Mouse (Mus musculus) neural tube, embryonic 13.5 days (tissue): Measurements from ENCODE around the gene Sft2d2. TPM values are rescaled to one million over a fixed set of nuclear protein-coding genes. Genes with fewer than 3 reads are reported as not detected.

Experiments used
- ATAC-seq: fragments of 200-750 bp; cut with Nextera tagmentation; 2 replicates; pipeline ENCODE4 v1.8.0; 2017; ENCODE audit warnings: low read depth, mild to moderate bottlenecking, moderate TSS enrichment, moderate library complexity
- H3K27ac ChIP-seq: fragments of 300-500 bp; sonication (generic); replicated peaks from 2 replicates; pipeline ENCODE4 v1.5.1; 2015; ENCODE audit warnings: moderate library complexity, mild to moderate bottlenecking, inconsistent platforms
- H3K27me3 ChIP-seq: fragments of 300-500 bp; sonication (generic); 2 replicates; pipeline ENCODE4 v1.6.1; 2015; ENCODE audit warnings: mild to moderate bottlenecking, inconsistent platforms
- H3K36me3 ChIP-seq: fragments of 300-500 bp; sonication (generic); 2 replicates; pipeline ENCODE4 v1.6.1; 2015; ENCODE audit warnings: mild to moderate bottlenecking, inconsistent platforms
- H3K4me1 ChIP-seq: fragments of 300-500 bp; sonication (generic); replicated peaks from 2 replicates; pipeline ENCODE4 v1.6.1; 2015; ENCODE audit warnings: inconsistent platforms
- H3K4me2 ChIP-seq: fragments of 300-500 bp; sonication (generic); 2 replicates; pipeline ENCODE4 v1.6.1; 2015; ENCODE audit warnings: inconsistent platforms, mild to moderate bottlenecking, moderate library complexity
- H3K4me3 ChIP-seq: fragments of 300-500 bp; sonication (generic); 2 replicates; pipeline ENCODE4 v1.5.1; 2015; ENCODE audit warnings: mild to moderate bottlenecking, inconsistent platforms
- H3K9ac ChIP-seq: fragments of 300-500 bp; sonication (generic); 2 replicates; pipeline ENCODE4 v1.6.1; 2015; ENCODE audit warnings: moderate library complexity, mild to moderate bottlenecking, inconsistent platforms
- H3K9me3 ChIP-seq: fragments of 300-500 bp; sonication (generic); 2 replicates; pipeline ENCODE4 v1.6.1; 2016; ENCODE audit warnings: inconsistent platforms
- WGBS: fragments of 180-500 bp; shearing (Covaris S2); methylation state at CpG from one replicate; pipeline ENCODE4 v1.1.7; 2015; 5-methylcytosine and 5-hydroxymethylcytosine counted together
- polyA plus RNA-seq: library from polyadenylated mRNA; unstranded; fragments of >200 nt; fragmentation: Nextera tagmentation; extraction: Ambion mirVana; gene quantifications from 2 replicates; pipeline ENCODE4 v1.2.1, GENCODE M21; 2015

Gene Sft2d2
- 5.7 and 6.3 TPM in 2 replicates for polyA plus RNA-seq

GRCm38 (mm10) chr1:165193880-165194661, at the start of gene Sft2d2:
Sft2d2 (minus strand) TSS chr1:165194438.
- ATAC-seq = peak; percentile 80
- Histone ChIP-seq H3K4me3 (peak within 1 kb of the TSS; percentile 74), H3K4me1 (peaks cover 26% of the 10 kb centered on the region), H3K27me3 (peaks cover 26% of the 10 kb centered on the region), H3K9me3 (no peaks in the 10 kb centered on the region), H3K36me3 (no peaks in the 10 kb centered on the region), H3K4me2 (peak within 1 kb of the TSS; percentile 98), H3K9ac (peak within 1 kb of the TSS; percentile 73), H3K27ac (peak within 1 kb of the TSS; percentile 42; the same call in 1 of the 2 replicates)
- WGBS = under 1% methylated on average over 69 of the region's 69 CpGs

- H3K36me3 ChIP-seq = no peaks in the 10 kb centered on the region
- WGBS = under 1% methylated on average over 76 of the region's 76 CpGs
- peak within 1 kb of the TSS; percentile 89 for H3K9ac ChIP-seq
- H3K9me3 ChIP-seq = no peaks in the 10 kb centered on the region
- peak; percentile 100 for ATAC-seq
- H3K4me1 ChIP-seq = peaks cover 28% of the 10 kb centered on the region
- peak within 1 kb of the TSS; percentile 91 for H3K4me3 ChIP-seq
- peak within 1 kb of the TSS; percentile 92 for H3K27ac ChIP-seq
- peak within 1 kb of the TSS; percentile 80 for H3K4me2 ChIP-seq
- no peaks in the 10 kb centered on the region for H3K27me3 ChIP-seq
These were observed 42.4 kb upstream of the Sft2d2 start, which contains the start of gene Tiprl for GRCm38 (mm10) chr1:165236321-165237298. Tiprl (minus strand) TSS chr1:165236996.

DNA sequence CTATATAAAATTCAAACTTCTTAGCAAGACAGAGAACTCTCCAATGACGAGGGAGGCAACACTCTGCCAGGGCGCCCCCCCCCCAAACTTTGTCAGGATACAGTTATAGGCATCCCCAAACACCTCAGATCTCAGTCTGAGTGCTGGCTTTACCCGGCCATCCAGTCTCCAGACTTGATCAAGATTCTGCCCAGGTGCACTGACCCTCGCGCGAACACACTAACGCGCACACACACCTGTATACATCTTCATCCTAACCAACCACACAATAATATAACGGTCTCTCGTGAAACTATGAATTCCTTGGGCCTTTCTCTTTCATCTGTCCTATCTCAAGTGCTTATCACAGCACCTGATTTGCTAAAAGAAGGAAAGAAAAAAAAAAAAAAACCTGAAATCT, 41.6 kb upstream of the Sft2d2 start:
- Histone ChIP-seq H3K4me2 (peak overlapping the region; percentile 80), H3K9me3 (no peaks in the 10 kb centered on the region), H3K9ac (peak overlapping the region; percentile 89), H3K36me3 (no peaks in the 10 kb centered on the region), H3K4me1 (peaks cover 28% of the 10 kb centered on the region), H3K27me3 (no peaks in the 10 kb centered on the region), H3K27ac (peak overlapping the region; percentile 92), H3K4me3 (peak overlapping the region; percentile 91)
- 18% methylated on average over 10 of the region's 10 CpGs for WGBS
- no peak for ATAC-seq

DNA sequence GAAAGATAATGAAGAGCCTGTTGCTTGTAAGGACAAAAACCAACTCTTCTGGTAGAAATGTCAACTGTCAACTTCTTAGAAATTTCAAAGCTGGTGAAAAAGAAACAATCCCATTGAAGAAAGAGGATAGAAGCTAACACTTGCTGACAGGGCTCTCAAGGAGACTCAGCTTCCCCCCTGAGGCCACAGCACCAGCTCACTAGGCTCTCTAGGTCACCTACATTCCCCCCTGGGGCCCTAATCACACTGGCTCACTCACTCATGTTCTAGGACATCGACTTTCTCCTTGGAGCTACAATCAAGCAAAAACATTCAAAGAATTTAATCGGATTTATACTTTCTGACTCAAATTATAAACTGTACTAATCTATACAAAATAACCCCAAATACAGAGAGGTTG, 39.6 kb upstream of the Sft2d2 start:
- Histone ChIP-seq H3K36me3 (no peaks in the 10 kb centered on the region), H3K4me2 (no peak overlapping the region), H3K27ac (no peak overlapping the region), H3K4me3 (no peak overlapping the region), H3K27me3 (no peaks in the 10 kb centered on the region), H3K9me3 (no peaks in the 10 kb centered on the region), H3K9ac (no peak overlapping the region), H3K4me1 (peaks cover 28% of the 10 kb centered on the region)
- 85% methylated on average over 2 of the region's 2 CpGs for WGBS
- ATAC-seq = no peak

GRCm38 (mm10) chr1:165230691-165231090, 36.5 kb upstream of the Sft2d2 start:
- Histone ChIP-seq H3K4me2 (no peak overlapping the region), H3K9me3 (no peaks in the 10 kb centered on the region), H3K4me1 (peaks cover 16% of the 10 kb centered on the region), H3K27me3 (no peaks in the 10 kb centered on the region), H3K36me3 (peaks cover 9% of the 10 kb centered on the region; the same call in 1 of the 2 replicates), H3K27ac (no peak overlapping the region), H3K9ac (no peak overlapping the region), H3K4me3 (no peak overlapping the region)
- WGBS = 93% methylated on average over 4 of the region's 4 CpGs
- no peak for ATAC-seq

DNA sequence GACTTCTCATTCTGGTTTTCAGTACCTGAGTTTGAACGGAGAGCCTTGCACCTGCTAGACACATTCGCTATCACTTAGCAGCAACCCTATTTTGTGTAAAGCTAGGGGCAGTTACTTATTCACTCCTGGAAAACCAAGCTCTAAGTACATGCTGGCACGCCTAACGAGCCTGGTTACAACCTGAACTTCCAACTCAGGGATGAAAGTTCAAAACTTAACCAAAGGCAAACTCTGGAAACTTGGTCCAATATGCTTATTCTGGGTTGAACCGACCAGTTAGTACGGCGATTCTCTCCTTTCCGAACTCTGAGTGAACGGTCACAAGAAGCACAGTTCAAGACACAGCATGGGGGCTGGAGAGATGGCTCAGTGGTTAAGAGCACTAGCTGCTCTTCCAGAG, 35.3 kb upstream of the Sft2d2 start:
- Histone ChIP-seq H3K4me1 (peaks cover 10% of the 10 kb centered on the region), H3K36me3 (peaks cover 19% of the 10 kb centered on the region; the same call in 1 of the 2 replicates), H3K27ac (no peak overlapping the region), H3K27me3 (no peaks in the 10 kb centered on the region), H3K9me3 (no peaks in the 10 kb centered on the region), H3K4me3 (no peak overlapping the region), H3K4me2 (no peak overlapping the region), H3K9ac (no peak overlapping the region)
- 96% methylated on average over 9 of the region's 9 CpGs for WGBS
- ATAC-seq = no peak

DNA sequence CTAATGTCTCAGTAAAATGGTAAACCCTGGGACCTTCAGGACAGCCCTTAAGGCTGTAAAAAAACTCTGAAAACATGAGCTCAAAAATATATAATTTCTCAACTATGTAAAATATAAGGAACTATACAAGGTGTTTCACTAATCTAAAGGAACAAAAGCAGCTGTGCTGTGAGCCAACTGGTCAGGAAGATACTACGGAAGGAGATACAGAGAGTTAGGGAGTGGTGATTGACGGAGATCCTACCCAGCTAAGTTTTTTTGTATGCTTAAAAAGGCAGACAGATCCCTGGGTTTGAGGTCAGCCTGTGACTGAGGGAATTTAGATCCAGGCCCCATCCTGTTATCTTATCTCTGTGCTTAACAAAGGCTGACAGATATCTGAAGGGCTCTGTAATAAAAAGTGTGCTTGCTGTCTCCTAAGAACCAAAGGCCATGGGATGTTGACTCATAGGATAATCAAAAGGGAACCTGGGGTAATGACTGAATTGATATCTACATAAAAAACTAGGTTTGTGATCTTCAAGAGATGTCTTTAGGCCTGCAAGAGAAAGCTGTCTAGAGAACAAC, 22.9 kb upstream of the Sft2d2 start:
- Histone ChIP-seq H3K4me2 (no peak overlapping the region), H3K4me1 (no peaks in the 10 kb centered on the region), H3K27me3 (no peaks in the 10 kb centered on the region), H3K9ac (no peak overlapping the region), H3K36me3 (peaks cover 76% of the 10 kb centered on the region), H3K4me3 (no peak overlapping the region), H3K9me3 (no peaks in the 10 kb centered on the region), H3K27ac (no peak overlapping the region)
- 99% methylated on average over 2 of the region's 2 CpGs for WGBS
- ATAC-seq = no peak

GRCm38 (mm10) chr1:165215831-165216230, 21.6 kb upstream of the Sft2d2 start:
- no peaks in the 10 kb centered on the region for H3K27me3 ChIP-seq
- no peak overlapping the region for H3K4me2 ChIP-seq
- H3K27ac ChIP-seq = no peak overlapping the region
- no peaks in the 10 kb centered on the region for H3K9me3 ChIP-seq
- no peaks in the 10 kb centered on the region for H3K4me1 ChIP-seq
- H3K9ac ChIP-seq = no peak overlapping the region
- WGBS = 91% methylated on average over 7 of the region's 7 CpGs
- peaks cover 64% of the 10 kb centered on the region for H3K36me3 ChIP-seq
- H3K4me3 ChIP-seq = no peak overlapping the region
- no peak for ATAC-seq

DNA sequence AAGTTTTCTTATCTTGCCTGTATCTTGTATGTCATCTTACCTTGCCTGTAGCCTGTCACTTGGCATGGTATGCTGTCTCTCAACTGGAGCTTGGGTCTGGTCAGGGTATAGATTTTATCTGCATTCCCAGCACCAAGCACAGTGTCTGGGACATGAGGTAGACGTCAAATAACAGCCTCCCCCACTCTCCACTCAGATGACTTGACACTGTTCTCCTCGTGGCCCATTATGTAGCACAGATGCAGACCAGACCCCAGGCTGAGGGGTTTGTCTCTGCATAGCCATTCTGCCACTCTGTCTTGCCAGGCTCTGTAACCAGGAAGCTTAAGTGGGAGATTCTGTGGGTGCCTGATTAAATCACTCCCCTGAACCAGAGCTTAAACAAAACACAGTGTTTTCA, 11.4 kb upstream of the Sft2d2 start:
- no peak for ATAC-seq
- no peaks in the 10 kb centered on the region for H3K27me3 ChIP-seq
- no peak overlapping the region for H3K4me2 ChIP-seq
- H3K36me3 ChIP-seq = no peaks in the 10 kb centered on the region
- no peaks in the 10 kb centered on the region for H3K4me1 ChIP-seq
- H3K27ac ChIP-seq = no peak overlapping the region
- H3K9ac ChIP-seq = no peak overlapping the region
- no peaks in the 10 kb centered on the region for H3K9me3 ChIP-seq
- no peak overlapping the region for H3K4me3 ChIP-seq
- WGBS = 60% methylated on average over 2 of the region's 2 CpGs

GRCm38 (mm10) chr1:165203488-165204035, 9.3 kb upstream of the Sft2d2 start:
- no peak for ATAC-seq
- no peak overlapping the region for H3K4me2 ChIP-seq
- no peaks in the 10 kb centered on the region for H3K36me3 ChIP-seq
- no peak overlapping the region for H3K4me3 ChIP-seq
- H3K9me3 ChIP-seq = no peaks in the 10 kb centered on the region
- H3K9ac ChIP-seq = no peak overlapping the region
- WGBS = 46% methylated on average over 2 of the region's 2 CpGs
- H3K27me3 ChIP-seq = no peaks in the 10 kb centered on the region
- H3K27ac ChIP-seq = no peak overlapping the region
- H3K4me1 ChIP-seq = no peaks in the 10 kb centered on the region

- Histone ChIP-seq H3K4me1 (no peaks in the 10 kb centered on the region; the same call in 1 of the 2 replicates), H3K27ac (no peak overlapping the region), H3K4me2 (no peak overlapping the region), H3K27me3 (no peaks in the 10 kb centered on the region), H3K4me3 (no peak overlapping the region), H3K9me3 (no peaks in the 10 kb centered on the region), H3K36me3 (no peaks in the 10 kb centered on the region), H3K9ac (no peak overlapping the region)
- no peak for ATAC-seq
- WGBS = 86% methylated on average over 4 of the region's 4 CpGs
These were observed 7.3 kb upstream of the Sft2d2 start for GRCm38 (mm10) chr1:165201445-165202012.
